Mouse (Mus musculus) embryo, embryonic 11 days (tissue): ENCODE data around the gene Hmgcr.

Experiments
- DNase-seq: peaks from one replicate; pipeline ENCODE4 v3.0.0-alpha.2; 2015

Gene Hmgcr

GRCm38 (mm10) chr13:96670406-96671077, at the start of gene Hmgcr:
Gene Hmgcr (minus strand): TSS chr13:96670936.
- peak; percentile 99 for DNase-seq

GRCm38 (mm10) chr13:96720003-96720402, 49.3 kb upstream of the Hmgcr start:
- DNase-seq = no peak

GRCm38 (mm10) chr13:96717821-96718220, 47.1 kb upstream of the Hmgcr start:
- no peak for DNase-seq

- DNase-seq = no peak
Observed at GRCm38 (mm10) chr13:96716311-96716710, 45.6 kb upstream of the Hmgcr start.

GRCm38 (mm10) chr13:96709269-96710233, 38.8 kb upstream of the Hmgcr start:
- DNase-seq = no peak

GRCm38 (mm10) chr13:96702567-96703278, 32.0 kb upstream of the Hmgcr start:
- DNase-seq = no peak

GRCm38 (mm10) chr13:96697805-96698586, 27.3 kb upstream of the Hmgcr start:
- peak; percentile 6 for DNase-seq

- no peak for DNase-seq
Observed at GRCm38 (mm10) chr13:96695428-96695827, 24.7 kb upstream of the Hmgcr start.

- DNase-seq = no peak
Observed at GRCm38 (mm10) chr13:96689901-96690300, 19.2 kb upstream of the Hmgcr start.

GRCm38 (mm10) chr13:96687261-96687660, 16.5 kb upstream of the Hmgcr start:
- no peak for DNase-seq

- no peak for DNase-seq
Observed at GRCm38 (mm10) chr13:96684779-96685178, 14.0 kb upstream of the Hmgcr start.

GRCm38 (mm10) chr13:96681088-96681620, 10.4 kb upstream of the Hmgcr start:
- DNase-seq = no peak

GRCm38 (mm10) chr13:96680163-96681087, 9.7 kb upstream of the Hmgcr start:
- no peak for DNase-seq

GRCm38 (mm10) chr13:96678616-96679015, 7.9 kb upstream of the Hmgcr start:
- no peak for DNase-seq

GRCm38 (mm10) chr13:96677071-96677470, 6.3 kb upstream of the Hmgcr start:
- DNase-seq = no peak

- no peak for DNase-seq
Observed at GRCm38 (mm10) chr13:96675756-96676155, 5.0 kb upstream of the Hmgcr start.

GRCm38 (mm10) chr13:96673817-96674216, 3.1 kb upstream of the Hmgcr start:
- no peak for DNase-seq

GRCm38 (mm10) chr13:96672276-96672675, 1.5 kb upstream of the Hmgcr start:
- no peak for DNase-seq

- no peak for DNase-seq
Observed at GRCm38 (mm10) chr13:96671906-96672234, 1.1 kb upstream of the Hmgcr start.

- DNase-seq = peak; percentile 30
Observed at GRCm38 (mm10) chr13:96671078-96671905, 556 bp upstream of the Hmgcr start.
